Mouse (Mus musculus) hindbrain, embryonic 16.5 days (tissue): ENCODE results near the gene Ttc7b. TPM values are rescaled to one million over a fixed set of nuclear protein-coding genes. Genes with fewer than 3 reads are reported as not detected.

Experiments used
- ATAC-seq: fragments of 200-750 bp; cut with Nextera tagmentation; 2 replicates; pipeline ENCODE4 v1.8.0; 2017; ENCODE audit warnings: moderate TSS enrichment, moderate library complexity
- H3K27ac ChIP-seq: fragments of 300-500 bp; sonication (generic); 2 replicates; pipeline ENCODE4 v1.5.1; 2014; ENCODE audit warnings: low read depth, mild to moderate bottlenecking, control low read depth, low read length, moderate library complexity
- H3K27me3 ChIP-seq: fragments of 300-500 bp; sonication (generic); replicated peaks from 2 replicates; pipeline ENCODE4 v1.6.1; 2014; ENCODE audit warnings: low read length; ENCODE audit not compliant: control insufficient read depth, insufficient read depth
- H3K36me3 ChIP-seq: fragments of 300-500 bp; sonication (generic); 2 replicates; pipeline ENCODE4 v1.6.1; 2014; ENCODE audit warnings: mild to moderate bottlenecking, low read length, moderate library complexity, mixed read lengths; ENCODE audit not compliant: control insufficient read depth, insufficient read depth
- H3K4me1 ChIP-seq: fragments of 300-500 bp; sonication (generic); 2 replicates; pipeline ENCODE4 v1.6.1; 2014; ENCODE audit warnings: low read depth, low read length; ENCODE audit not compliant: control insufficient read depth, insufficient read depth
- H3K4me2 ChIP-seq: fragments of 300-500 bp; sonication (generic); 2 replicates; pipeline ENCODE4 v1.6.1; 2014; ENCODE audit warnings: mild to moderate bottlenecking, low read length, control low read depth, moderate library complexity
- H3K4me3 ChIP-seq: fragments of 300-500 bp; sonication (generic); 2 replicates; pipeline ENCODE4 v1.5.1; 2014; ENCODE audit warnings: mild to moderate bottlenecking, low read length, control low read depth, moderate library complexity
- H3K9ac ChIP-seq: fragments of 300-500 bp; sonication (generic); 2 replicates; pipeline ENCODE4 v1.6.1; 2014; ENCODE audit warnings: low read depth, mild to moderate bottlenecking, control low read depth, low read length, moderate library complexity
- H3K9me3 ChIP-seq: fragments of 300-500 bp; sonication (generic); 2 replicates; pipeline ENCODE4 v1.6.1; 2014; ENCODE audit warnings: mild to moderate bottlenecking, low read length, moderate library complexity; ENCODE audit not compliant: control insufficient read depth
- WGBS: fragments of 180-500 bp; shearing (Covaris S2); extraction: QIAGEN DNeasy Blood & Tissue Kit; methylation state at CpG from one replicate; pipeline ENCODE4 v1.1.7; 2014; 5-methylcytosine and 5-hydroxymethylcytosine counted together
- polyA plus RNA-seq: library from polyadenylated mRNA; unstranded; fragments of >200 nt; fragmentation: Nextera tagmentation; extraction: Ambion mirVana; gene quantifications from 2 replicates; pipeline ENCODE4 v1.2.1, GENCODE M21; 2015

Gene Ttc7b
- polyA plus RNA-seq, 1 experiment from 2014 or later: 8.8 TPM

DNA sequence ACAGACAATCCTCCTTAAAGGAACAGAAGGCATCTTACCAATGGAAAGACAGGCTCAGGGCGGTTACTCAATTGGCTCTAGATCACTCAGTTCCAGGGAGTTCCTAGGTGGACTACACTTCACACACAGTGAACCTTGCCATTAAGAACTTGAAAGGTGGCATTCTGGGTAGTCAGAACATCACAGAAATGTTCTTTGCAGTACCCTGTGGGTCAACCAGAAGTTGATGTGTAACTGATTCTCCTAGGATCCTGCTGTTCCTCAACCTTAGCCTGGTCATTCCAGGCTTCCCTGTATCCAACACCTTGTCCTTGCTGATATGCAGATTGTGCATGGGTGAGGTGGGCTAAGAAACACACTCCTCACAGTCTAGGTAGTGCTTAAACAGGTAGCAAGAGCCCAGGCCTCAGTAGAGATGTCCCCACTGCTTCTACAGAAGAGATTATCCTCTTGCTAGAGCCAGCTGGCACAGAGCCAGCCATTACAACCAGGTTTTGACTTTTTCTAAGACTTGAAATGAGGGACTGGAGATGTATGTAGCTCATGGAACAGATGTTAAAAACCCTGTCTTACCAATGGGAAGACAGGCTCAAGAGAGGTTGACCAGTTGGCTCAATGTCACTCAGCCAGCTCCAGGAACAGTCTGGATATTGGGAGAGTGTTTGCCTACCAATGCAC, 4.3 kb downstream of the Ttc7b start:
- Histone ChIP-seq H3K36me3 (no peaks in the 10 kb centered on the region), H3K4me3 (no peak overlapping the region), H3K27ac (no peak overlapping the region), H3K4me2 (no peak overlapping the region), H3K9me3 (no peaks in the 10 kb centered on the region), H3K27me3 (no peaks in the 10 kb centered on the region), H3K9ac (no peak overlapping the region), H3K4me1 (peaks cover 20% of the 10 kb centered on the region)
- no peak for ATAC-seq
- 100% methylated on average over 1 of the region's 1 CpGs for WGBS

DNA sequence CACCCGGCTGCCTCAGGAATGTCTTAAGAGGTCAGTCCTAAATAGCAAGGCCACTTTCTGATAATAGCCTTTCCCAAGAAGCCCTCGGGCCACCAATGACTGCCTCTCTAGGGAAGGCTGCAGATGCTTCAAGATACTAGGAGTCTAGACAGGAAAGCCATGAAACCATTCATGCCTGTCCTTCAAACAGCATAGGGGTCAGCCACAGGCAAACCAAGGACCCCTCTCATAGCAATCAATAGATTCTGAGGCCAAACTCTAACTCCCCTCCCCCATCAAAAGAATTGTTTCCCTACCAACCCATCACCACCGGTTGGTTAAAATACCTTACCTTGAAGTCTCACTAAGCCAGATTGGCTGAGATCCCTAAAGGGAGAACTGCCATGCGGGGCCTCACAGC, 5.1 kb downstream of the Ttc7b start:
- WGBS: 93% methylated on average over 4 of the region's 4 CpGs
- no peak for ATAC-seq

DNA sequence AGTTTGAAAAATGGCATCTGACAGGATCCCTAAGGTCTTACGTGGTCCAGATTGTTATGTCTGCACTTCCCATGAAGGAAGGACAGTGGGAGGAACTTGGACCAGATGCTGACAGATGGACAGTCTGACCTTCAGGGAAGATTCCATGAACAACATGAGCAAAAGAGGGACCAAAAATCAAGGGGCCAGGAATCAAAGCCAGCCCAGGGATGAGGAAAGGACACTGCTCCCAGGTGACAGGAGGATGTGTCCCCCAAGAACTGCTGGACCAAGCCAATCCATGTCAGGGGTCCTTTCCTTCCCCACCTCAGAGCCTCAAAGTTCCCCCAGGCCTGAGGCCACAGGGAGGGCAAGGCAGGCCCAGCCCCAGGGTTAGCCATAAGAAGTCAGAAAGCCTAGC, 6.0 kb downstream of the Ttc7b start:
- H3K4me3 ChIP-seq: no peak overlapping the region
- peaks cover 16% of the 10 kb centered on the region for H3K4me1 ChIP-seq
- ATAC-seq: no peak
- no peak overlapping the region for H3K9ac ChIP-seq
- no peaks in the 10 kb centered on the region for H3K9me3 ChIP-seq
- H3K27ac ChIP-seq: no peak overlapping the region
- 78% methylated on average over 1 of the region's 1 CpGs for WGBS
- no peaks in the 10 kb centered on the region for H3K27me3 ChIP-seq
- H3K4me2 ChIP-seq: no peak overlapping the region
- no peaks in the 10 kb centered on the region for H3K36me3 ChIP-seq

More for the DNA sequence above, 5.1 kb downstream of the Ttc7b start:
- Histone ChIP-seq H3K4me2 (no peak overlapping the region), H3K9ac (no peak overlapping the region), H3K9me3 (no peaks in the 10 kb centered on the region), H3K4me1 (peaks cover 18% of the 10 kb centered on the region), H3K36me3 (no peaks in the 10 kb centered on the region), H3K4me3 (no peak overlapping the region), H3K27me3 (no peaks in the 10 kb centered on the region), H3K27ac (no peak overlapping the region)

DNA sequence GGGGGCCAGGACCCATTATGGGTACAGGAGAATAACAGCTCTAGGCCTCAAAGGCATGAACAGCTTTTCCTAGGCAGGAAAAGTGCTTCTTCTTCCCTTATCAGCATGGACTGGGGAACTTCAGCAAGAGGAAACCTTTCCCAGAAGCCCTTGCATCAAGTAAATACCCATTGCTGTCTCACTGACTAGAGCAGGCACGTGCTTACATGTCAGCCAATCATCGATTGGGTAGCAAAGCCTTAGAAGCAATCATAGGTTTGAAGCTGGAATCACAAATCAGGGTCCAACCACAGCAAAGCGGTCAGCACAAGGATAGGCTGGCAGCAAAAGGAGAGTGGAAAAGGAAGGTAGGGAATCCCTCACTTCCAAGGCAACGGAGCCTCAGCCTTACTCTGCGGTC, 7.5 kb downstream of the Ttc7b start:
- ATAC-seq: no peak
- no peaks in the 10 kb centered on the region for H3K36me3 ChIP-seq
- H3K9ac ChIP-seq: no peak overlapping the region
- 94% methylated on average over 5 of the region's 5 CpGs for WGBS
- no peak overlapping the region for H3K27ac ChIP-seq
- H3K4me2 ChIP-seq: no peak overlapping the region
- H3K9me3 ChIP-seq: no peaks in the 10 kb centered on the region
- no peak overlapping the region for H3K4me3 ChIP-seq
- peaks cover 2% of the 10 kb centered on the region for H3K4me1 ChIP-seq
- no peaks in the 10 kb centered on the region for H3K27me3 ChIP-seq

DNA sequence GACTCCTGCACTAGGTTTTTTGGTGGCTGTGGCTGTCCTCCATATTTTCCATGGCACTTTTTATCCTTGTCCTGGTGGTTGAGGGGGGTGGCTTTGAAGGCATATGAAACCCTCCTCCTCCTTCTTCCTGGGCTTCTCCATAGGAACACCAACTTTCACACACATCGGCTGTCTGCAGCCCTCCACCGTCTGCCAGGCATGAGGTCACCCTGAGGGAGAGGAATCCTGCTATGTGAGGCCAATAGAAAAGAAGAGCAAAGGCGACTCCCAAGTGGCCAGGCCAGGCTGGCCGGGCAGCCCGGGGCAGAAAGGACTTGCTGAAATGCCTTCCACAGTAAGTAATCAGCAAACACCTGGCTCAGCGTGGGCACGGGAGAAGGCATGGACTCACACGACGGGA, 8.0 kb downstream of the Ttc7b start:
- no peaks in the 10 kb centered on the region for H3K27me3 ChIP-seq
- H3K27ac ChIP-seq: no peak overlapping the region
- H3K4me3 ChIP-seq: no peak overlapping the region
- no peak overlapping the region for H3K4me2 ChIP-seq
- no peaks in the 10 kb centered on the region; the same call in 1 of the 2 replicates for H3K4me1 ChIP-seq
- 77% methylated on average over 9 of the region's 9 CpGs for WGBS
- ATAC-seq: no peak
- H3K36me3 ChIP-seq: no peaks in the 10 kb centered on the region
- no peaks in the 10 kb centered on the region for H3K9me3 ChIP-seq
- no peak overlapping the region for H3K9ac ChIP-seq

DNA sequence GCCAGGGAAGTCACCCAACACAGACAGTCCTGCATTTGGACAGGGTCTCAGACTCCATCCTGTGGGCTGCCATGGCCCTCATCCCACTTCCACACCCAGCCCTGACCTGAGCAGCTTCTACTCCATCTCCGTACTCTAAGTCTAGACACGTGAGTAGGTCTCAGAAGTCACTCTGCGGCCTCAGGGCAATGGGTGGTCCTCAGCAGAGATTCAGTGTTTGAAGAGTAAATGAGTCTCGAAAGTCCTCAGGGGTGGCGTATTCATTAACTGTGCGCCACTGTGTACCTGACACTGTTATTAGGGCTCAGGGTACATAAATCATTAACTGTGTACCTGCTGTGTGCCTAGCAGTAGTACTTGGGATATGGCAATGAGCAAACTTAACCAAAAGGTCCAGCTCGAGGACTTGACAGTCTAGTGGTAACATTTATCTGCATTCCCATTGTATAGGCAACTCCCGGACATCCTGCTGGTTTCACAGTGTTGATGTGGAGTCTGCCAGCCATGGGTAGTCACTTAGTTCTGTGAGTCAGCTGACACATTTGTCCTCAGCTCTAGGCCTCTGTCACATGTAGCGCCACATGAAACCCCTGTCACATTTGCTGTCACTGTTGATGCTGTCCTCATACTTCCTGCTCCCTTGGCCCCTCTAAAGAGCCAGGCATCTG, 10.9 kb downstream of the Ttc7b start:
- Histone ChIP-seq H3K9me3 (no peaks in the 10 kb centered on the region), H3K36me3 (no peaks in the 10 kb centered on the region), H3K4me1 (no peaks in the 10 kb centered on the region), H3K4me3 (no peak overlapping the region), H3K27me3 (no peaks in the 10 kb centered on the region), H3K27ac (no peak overlapping the region), H3K4me2 (no peak overlapping the region), H3K9ac (no peak overlapping the region)
- no peak for ATAC-seq
- 82% methylated on average over 9 of the region's 9 CpGs for WGBS

DNA sequence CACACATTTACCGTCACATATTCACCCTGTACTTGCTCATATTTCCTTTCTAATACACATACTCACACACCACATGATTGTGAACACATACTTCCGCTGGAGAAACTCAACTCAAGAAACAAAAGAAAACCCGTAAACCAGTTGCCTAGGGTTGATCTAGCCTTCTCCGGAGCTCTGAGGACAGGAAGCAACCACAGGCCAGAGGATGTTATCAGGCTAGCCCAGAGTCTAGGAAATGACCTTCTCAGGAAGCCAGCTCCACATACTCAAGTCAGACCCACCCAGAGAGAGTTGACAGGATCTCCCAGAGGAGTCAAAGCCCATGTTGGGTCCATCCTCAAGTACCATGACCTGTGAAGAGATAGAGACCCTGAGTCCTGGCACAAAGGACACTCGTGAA, 12.0 kb downstream of the Ttc7b start:
- no peak overlapping the region for H3K4me2 ChIP-seq
- no peaks in the 10 kb centered on the region for H3K9me3 ChIP-seq
- H3K4me3 ChIP-seq: no peak overlapping the region
- no peak for ATAC-seq
- H3K36me3 ChIP-seq: no peaks in the 10 kb centered on the region
- H3K27ac ChIP-seq: no peak overlapping the region
- no peaks in the 10 kb centered on the region for H3K27me3 ChIP-seq
- H3K4me1 ChIP-seq: no peaks in the 10 kb centered on the region
- no peak overlapping the region for H3K9ac ChIP-seq
- WGBS: 93% methylated on average over 5 of the region's 5 CpGs

DNA sequence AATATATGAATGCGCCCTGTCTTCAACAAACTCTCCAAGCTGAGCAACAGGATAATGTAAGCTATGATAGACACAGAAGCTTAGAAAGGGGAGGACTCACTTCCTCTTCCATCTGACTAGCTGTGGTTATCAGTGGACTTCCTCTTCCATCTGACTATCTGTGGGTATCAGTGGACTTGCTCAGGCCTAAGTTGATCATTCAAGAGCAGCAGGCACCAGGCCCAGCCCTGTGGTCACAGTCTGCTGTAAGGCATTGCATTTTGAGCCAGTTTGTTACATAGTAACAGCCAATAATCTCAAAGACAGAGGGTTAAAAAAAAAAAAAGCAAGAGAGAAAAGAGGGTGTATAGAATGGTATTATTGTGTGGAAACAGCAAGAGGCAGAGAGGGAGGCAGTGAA, 15.1 kb downstream of the Ttc7b start:
- ATAC-seq: no peak
- H3K9ac ChIP-seq: no peak overlapping the region
- H3K4me2 ChIP-seq: no peak overlapping the region
- no peaks in the 10 kb centered on the region for H3K27me3 ChIP-seq
- H3K9me3 ChIP-seq: no peaks in the 10 kb centered on the region
- WGBS: 100% methylated on average over 1 of the region's 1 CpGs
- H3K4me1 ChIP-seq: no peaks in the 10 kb centered on the region
- no peak overlapping the region for H3K4me3 ChIP-seq
- H3K36me3 ChIP-seq: no peaks in the 10 kb centered on the region
- H3K27ac ChIP-seq: no peak overlapping the region

DNA sequence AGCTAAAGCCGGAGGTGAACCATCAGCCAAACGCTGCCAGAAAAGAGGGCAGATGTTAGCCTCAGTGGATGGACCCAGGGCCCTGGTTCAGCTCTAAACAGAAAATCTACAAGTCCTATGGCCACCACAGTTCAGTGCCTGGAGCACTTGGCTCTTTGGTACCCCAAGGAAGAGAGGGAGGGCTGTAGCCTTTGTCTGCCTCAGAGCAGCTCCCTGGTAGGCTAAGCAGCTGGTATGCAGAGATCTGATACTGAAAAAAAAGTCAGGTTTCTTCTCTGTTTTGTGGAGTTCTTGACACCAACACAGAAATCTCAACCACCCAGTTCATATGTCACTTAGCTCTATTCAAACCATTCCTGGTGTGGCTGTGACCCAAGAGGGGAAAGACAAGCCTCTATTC, 16.0 kb downstream of the Ttc7b start:
- no peak for ATAC-seq
- Histone ChIP-seq H3K27me3 (no peaks in the 10 kb centered on the region), H3K4me3 (no peak overlapping the region), H3K4me2 (no peak overlapping the region), H3K4me1 (no peaks in the 10 kb centered on the region), H3K36me3 (no peaks in the 10 kb centered on the region; the same call in 1 of the 2 replicates), H3K27ac (no peak overlapping the region), H3K9me3 (no peaks in the 10 kb centered on the region), H3K9ac (no peak overlapping the region)
- 98% methylated on average over 2 of the region's 2 CpGs for WGBS
